Mouse (Mus musculus) hindbrain, embryonic 16.5 days (tissue): Measurements from ENCODE around the gene Greb1. TPM values are rescaled to one million over a fixed set of nuclear protein-coding genes. Genes with fewer than 3 reads are reported as not detected.

Experiments used
- ATAC-seq: fragments of 200-750 bp; cut with Nextera tagmentation; 2 replicates; pipeline ENCODE4 v1.8.0; 2017; ENCODE audit warnings: moderate TSS enrichment, moderate library complexity
- H3K27ac ChIP-seq: fragments of 300-500 bp; sonication (generic); 2 replicates; pipeline ENCODE4 v1.5.1; 2014; ENCODE audit warnings: low read depth, mild to moderate bottlenecking, control low read depth, low read length, moderate library complexity
- H3K27me3 ChIP-seq: fragments of 300-500 bp; sonication (generic); replicated peaks from 2 replicates; pipeline ENCODE4 v1.6.1; 2014; ENCODE audit warnings: low read length; ENCODE audit not compliant: control insufficient read depth, insufficient read depth
- H3K36me3 ChIP-seq: fragments of 300-500 bp; sonication (generic); 2 replicates; pipeline ENCODE4 v1.6.1; 2014; ENCODE audit warnings: mild to moderate bottlenecking, low read length, moderate library complexity, mixed read lengths; ENCODE audit not compliant: control insufficient read depth, insufficient read depth
- H3K4me1 ChIP-seq: fragments of 300-500 bp; sonication (generic); 2 replicates; pipeline ENCODE4 v1.6.1; 2014; ENCODE audit warnings: low read depth, low read length; ENCODE audit not compliant: control insufficient read depth, insufficient read depth
- H3K4me2 ChIP-seq: fragments of 300-500 bp; sonication (generic); 2 replicates; pipeline ENCODE4 v1.6.1; 2014; ENCODE audit warnings: mild to moderate bottlenecking, low read length, control low read depth, moderate library complexity
- H3K4me3 ChIP-seq: fragments of 300-500 bp; sonication (generic); 2 replicates; pipeline ENCODE4 v1.5.1; 2014; ENCODE audit warnings: mild to moderate bottlenecking, low read length, control low read depth, moderate library complexity
- H3K9ac ChIP-seq: fragments of 300-500 bp; sonication (generic); 2 replicates; pipeline ENCODE4 v1.6.1; 2014; ENCODE audit warnings: low read depth, mild to moderate bottlenecking, control low read depth, low read length, moderate library complexity
- H3K9me3 ChIP-seq: fragments of 300-500 bp; sonication (generic); 2 replicates; pipeline ENCODE4 v1.6.1; 2014; ENCODE audit warnings: mild to moderate bottlenecking, low read length, moderate library complexity; ENCODE audit not compliant: control insufficient read depth
- WGBS: fragments of 180-500 bp; shearing (Covaris S2); extraction: QIAGEN DNeasy Blood & Tissue Kit; methylation state at CpG from one replicate; pipeline ENCODE4 v1.1.7; 2014; 5-methylcytosine and 5-hydroxymethylcytosine counted together
- polyA plus RNA-seq: library from polyadenylated mRNA; unstranded; fragments of >200 nt; fragmentation: Nextera tagmentation; extraction: Ambion mirVana; gene quantifications from 2 replicates; pipeline ENCODE4 v1.2.1, GENCODE M21; 2015

Gene Greb1
- polyA plus RNA-seq, 1 experiment from 2014 or later, result 0.51 TPM

DNA sequence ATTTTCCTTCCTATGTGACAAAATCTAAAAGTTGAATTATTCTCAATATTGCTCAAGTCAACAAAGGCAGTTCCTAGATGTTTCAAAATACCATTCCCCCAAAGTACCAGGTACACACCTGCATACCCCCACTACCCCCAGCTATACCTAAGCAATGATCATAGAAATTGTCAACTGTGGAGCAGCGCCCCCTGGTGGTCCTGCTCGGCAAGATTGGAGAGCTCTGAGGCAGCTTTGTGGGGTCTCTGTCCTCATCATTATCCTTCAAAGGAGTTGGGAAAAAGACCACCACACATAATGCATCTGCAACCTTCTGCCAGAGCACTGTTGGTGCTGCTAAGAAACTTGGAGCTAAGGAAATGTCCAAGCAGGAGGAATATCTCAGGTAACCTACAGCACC is 46.4 kb downstream of the Greb1 start:
- H3K27ac ChIP-seq, result no peak overlapping the region
- H3K36me3 ChIP-seq, result no peaks in the 10 kb centered on the region
- 2% methylated on average over 2 of the region's 2 CpGs for WGBS
- no peaks in the 10 kb centered on the region for H3K4me1 ChIP-seq
- ATAC-seq, result no peak
- no peak overlapping the region for H3K9ac ChIP-seq
- H3K4me2 ChIP-seq, result no peak overlapping the region
- H3K9me3 ChIP-seq, result no peaks in the 10 kb centered on the region
- no peak overlapping the region for H3K4me3 ChIP-seq
- no peaks in the 10 kb centered on the region for H3K27me3 ChIP-seq

DNA sequence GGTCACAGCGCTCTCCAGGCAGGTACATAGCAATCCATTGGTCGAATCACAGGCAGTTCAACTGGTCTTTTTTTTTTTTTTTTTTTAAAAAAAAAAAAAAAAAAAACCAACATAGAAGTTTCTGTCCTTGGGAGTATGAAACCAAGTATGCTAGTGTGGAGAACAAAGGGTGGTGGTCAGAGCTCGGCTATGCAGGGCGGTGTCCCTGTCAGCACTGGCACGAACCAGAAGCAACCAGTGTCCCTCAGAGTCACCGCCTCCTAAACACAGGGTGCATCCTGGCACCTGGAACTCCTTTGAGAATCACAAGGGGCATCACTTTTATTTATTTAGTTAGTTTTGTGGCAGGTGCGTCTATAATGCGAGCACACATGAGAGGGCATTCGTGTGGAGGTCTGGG is 47.1 kb downstream of the Greb1 start:
- Histone ChIP-seq H3K4me2 (no peak overlapping the region), H3K9ac (no peak overlapping the region), H3K9me3 (no peaks in the 10 kb centered on the region), H3K4me3 (no peak overlapping the region), H3K4me1 (no peaks in the 10 kb centered on the region), H3K27ac (no peak overlapping the region), H3K36me3 (no peaks in the 10 kb centered on the region), H3K27me3 (no peaks in the 10 kb centered on the region)
- ATAC-seq, result peak; percentile 40; the same call in 1 of the 2 replicates
- 85% methylated on average over 9 of the region's 9 CpGs for WGBS

DNA sequence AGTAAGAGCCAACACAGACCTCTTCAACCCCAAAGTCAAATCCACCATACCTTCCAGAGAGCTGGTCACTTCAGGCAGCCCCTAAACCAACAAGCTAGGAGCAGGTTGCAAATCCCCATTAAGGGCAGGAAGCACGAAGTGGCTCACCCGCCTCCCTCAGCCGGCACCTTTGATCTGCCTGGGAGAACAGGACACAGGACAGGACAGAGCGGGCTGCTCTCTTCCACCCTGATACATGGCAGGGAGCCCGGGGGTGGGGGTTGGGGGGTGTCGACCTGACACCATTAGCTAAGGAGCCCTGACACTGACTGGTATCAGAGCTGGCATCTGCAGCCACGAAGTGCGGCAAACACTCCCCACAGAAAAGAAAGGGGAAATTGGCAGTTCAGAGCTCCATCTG is 47.6 kb downstream of the Greb1 start:
- Histone ChIP-seq H3K4me1 (no peaks in the 10 kb centered on the region), H3K9ac (no peak overlapping the region), H3K9me3 (no peaks in the 10 kb centered on the region), H3K4me2 (no peak overlapping the region), H3K27ac (no peak overlapping the region), H3K27me3 (no peaks in the 10 kb centered on the region), H3K36me3 (no peaks in the 10 kb centered on the region), H3K4me3 (no peak overlapping the region)
- whole genome bisulfite sequencing, result 35% methylated on average over 8 of the region's 8 CpGs
- peak; percentile 56; the same call in 1 of the 2 replicates for ATAC-seq

- Histone ChIP-seq H3K27ac (no peak overlapping the region), H3K36me3 (no peaks in the 10 kb centered on the region), H3K4me2 (no peak overlapping the region), H3K4me1 (no peaks in the 10 kb centered on the region), H3K27me3 (no peaks in the 10 kb centered on the region), H3K4me3 (no peak overlapping the region), H3K9ac (no peak overlapping the region), H3K9me3 (no peaks in the 10 kb centered on the region)
- WGBS, result 59% methylated on average over 12 of the region's 12 CpGs
- ATAC-seq, result no peak
Observed at GRCm38 (mm10) chr12:16752236-16752840, 48.3 kb downstream of the Greb1 start.

- no peak overlapping the region for H3K4me2 ChIP-seq
- no peaks in the 10 kb centered on the region for H3K4me1 ChIP-seq
- H3K27me3 ChIP-seq, result no peaks in the 10 kb centered on the region
- H3K9me3 ChIP-seq, result no peaks in the 10 kb centered on the region
- H3K9ac ChIP-seq, result no peak overlapping the region
- 89% methylated on average over 6 of the region's 6 CpGs for WGBS
- no peak for ATAC-seq
- no peaks in the 10 kb centered on the region for H3K36me3 ChIP-seq
- H3K27ac ChIP-seq, result no peak overlapping the region
- no peak overlapping the region for H3K4me3 ChIP-seq
Observed at GRCm38 (mm10) chr12:16751609-16752008, 49.1 kb downstream of the Greb1 start.

GRCm38 (mm10) chr12:16740059-16740458 is 60.6 kb downstream of the Greb1 start:
- no peaks in the 10 kb centered on the region for H3K27me3 ChIP-seq
- no peaks in the 10 kb centered on the region for H3K9me3 ChIP-seq
- H3K9ac ChIP-seq, result no peak overlapping the region
- no peaks in the 10 kb centered on the region for H3K36me3 ChIP-seq
- no peak overlapping the region for H3K27ac ChIP-seq
- 29% methylated on average over 5 of the region's 5 CpGs for WGBS
- H3K4me3 ChIP-seq, result no peak overlapping the region
- ATAC-seq, result no peak
- no peaks in the 10 kb centered on the region for H3K4me1 ChIP-seq
- no peak overlapping the region for H3K4me2 ChIP-seq

GRCm38 (mm10) chr12:16737266-16737665 is 63.4 kb downstream of the Greb1 start:
- H3K4me3 ChIP-seq, result no peak overlapping the region
- no peaks in the 10 kb centered on the region for H3K27me3 ChIP-seq
- H3K36me3 ChIP-seq, result no peaks in the 10 kb centered on the region
- no peak overlapping the region for H3K4me2 ChIP-seq
- H3K9ac ChIP-seq, result no peak overlapping the region
- ATAC-seq, result no peak
- no peak overlapping the region for H3K27ac ChIP-seq
- no peaks in the 10 kb centered on the region for H3K9me3 ChIP-seq
- H3K4me1 ChIP-seq, result no peaks in the 10 kb centered on the region
- 53% methylated on average over 5 of the region's 5 CpGs for WGBS

- Histone ChIP-seq H3K9me3 (no peaks in the 10 kb centered on the region), H3K27ac (no peak overlapping the region), H3K4me3 (no peak overlapping the region), H3K27me3 (no peaks in the 10 kb centered on the region), H3K36me3 (no peaks in the 10 kb centered on the region), H3K9ac (no peak overlapping the region), H3K4me1 (peaks cover 5% of the 10 kb centered on the region; the same call in 1 of the 2 replicates), H3K4me2 (no peak overlapping the region)
- no peak for ATAC-seq
- 91% methylated on average over 3 of the region's 3 CpGs for WGBS
Observed at GRCm38 (mm10) chr12:16734698-16735097, 66.0 kb downstream of the Greb1 start.

DNA sequence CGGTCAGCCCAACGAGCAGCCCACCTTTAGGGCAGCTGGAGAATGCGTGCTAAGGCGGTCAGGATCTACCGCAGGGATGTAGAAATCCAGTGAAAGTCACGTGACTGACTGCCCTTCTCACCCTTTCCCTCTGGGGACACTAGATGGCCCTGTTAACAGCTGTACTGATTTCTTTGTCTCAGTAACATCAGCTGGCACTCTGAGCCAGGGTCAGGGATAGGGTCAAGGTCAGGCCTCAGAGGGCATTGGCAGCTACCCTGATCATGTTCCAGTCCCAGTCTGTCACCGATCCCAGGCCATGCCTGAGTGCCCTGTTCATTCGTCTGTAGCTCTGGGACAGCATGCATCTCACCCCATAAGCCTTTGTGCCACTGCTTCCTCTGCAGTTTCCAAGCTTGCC is 66.7 kb downstream of the Greb1 start:
- WGBS, result 53% methylated on average over 8 of the region's 8 CpGs
- Histone ChIP-seq H3K9ac (no peak overlapping the region), H3K27me3 (no peaks in the 10 kb centered on the region), H3K4me3 (no peak overlapping the region), H3K4me2 (no peak overlapping the region), H3K9me3 (no peaks in the 10 kb centered on the region), H3K4me1 (peaks cover 5% of the 10 kb centered on the region; the same call in 1 of the 2 replicates), H3K36me3 (no peaks in the 10 kb centered on the region), H3K27ac (no peak overlapping the region)
- ATAC-seq, result no peak
